Mouse (Mus musculus): ENCODE measurements at regions not wholly inside any gene's neighbourhood (a gene's known extent, or its start where the extent isn't known, plus 50 kb on each side); places are given as distances from the start of the nearest gene placed in this dataset.

- TF ChIP-seq MAZ (IDR thresholded peaks at IDR 0.05; ENCODE audit: low read depth, low read length) = no peak
- no peak for TF ChIP-seq MAX (IDR thresholded peaks at IDR 0.05; ENCODE audit: low read length)
- no peak for TF ChIP-seq TCF12 (IDR thresholded peaks at IDR 0.05; ENCODE audit: low read depth, low read length)
- TF ChIP-seq CHD2 (IDR thresholded peaks at IDR 0.05; ENCODE audit: low read length) = no peak
- no peak for TF ChIP-seq ZKSCAN1 (IDR thresholded peaks at IDR 0.05; ENCODE audit: low read depth, low read length)
- no peak for TF ChIP-seq CTCF (IDR thresholded peaks at IDR 0.05 in 2 of 3, conservative IDR thresholded peaks at IDR 0.05 in 1 of 3; ENCODE audit: control insufficient read depth in 1 of 3, insufficient read depth in 1 of 3, low read depth in 2 of 3, low read length in 3 of 3, poor library complexity in 1 of 3, severe bottlenecking in 1 of 3)
- no peak for TF ChIP-seq POLR2A (IDR thresholded peaks at IDR 0.05; ENCODE audit: control insufficient read depth in 1 of 2, insufficient read depth in 1 of 2, low read depth in 1 of 2, low read length in 2 of 2, poor library complexity in 1 of 2)
- no peak for TF ChIP-seq KAT2A (conservative IDR thresholded peaks at IDR 0.05; ENCODE audit: low read depth, low read length)
- no peak for TF ChIP-seq ZMIZ1 (IDR thresholded peaks at IDR 0.05; ENCODE audit: low read depth, low read length)
- no peak for TF ChIP-seq RAD21 (IDR thresholded peaks at IDR 0.05; ENCODE audit: low read depth, low read length)
- TF ChIP-seq TBP (IDR thresholded peaks at IDR 0.05; ENCODE audit: low read depth, low read length) = no peak
- TF ChIP-seq RCOR1 (IDR thresholded peaks at IDR 0.05; ENCODE audit: low read depth, low read length) = no peak
- TF ChIP-seq JUND (IDR thresholded peaks at IDR 0.05; ENCODE audit: low read depth, low read length) = no peak
- TF ChIP-seq ETS1 (IDR thresholded peaks at IDR 0.05; ENCODE audit: low read depth, low read length) = no peak
These were observed 63.5 kb upstream of the Ift57 start for GRCm38 (mm10) chr16:49635506-49635905.

All from MEL (cell line).